Mouse (Mus musculus) spleen, adult 18-20 months (tissue): ENCODE measurements around the gene Ciao2a.

Experiments used
- DNase-seq, 2 experiments: peaks; one replicate each; pipeline ENCODE4 v3.0.0; 2022; ENCODE audit warnings: mixed read lengths in 2 of 2

Ciao2a gene

GRCm38 (mm10) chr9:66120945-66121344, 5.5 kb upstream of the Ciao2a start:
- no peak for DNase-seq

DNA sequence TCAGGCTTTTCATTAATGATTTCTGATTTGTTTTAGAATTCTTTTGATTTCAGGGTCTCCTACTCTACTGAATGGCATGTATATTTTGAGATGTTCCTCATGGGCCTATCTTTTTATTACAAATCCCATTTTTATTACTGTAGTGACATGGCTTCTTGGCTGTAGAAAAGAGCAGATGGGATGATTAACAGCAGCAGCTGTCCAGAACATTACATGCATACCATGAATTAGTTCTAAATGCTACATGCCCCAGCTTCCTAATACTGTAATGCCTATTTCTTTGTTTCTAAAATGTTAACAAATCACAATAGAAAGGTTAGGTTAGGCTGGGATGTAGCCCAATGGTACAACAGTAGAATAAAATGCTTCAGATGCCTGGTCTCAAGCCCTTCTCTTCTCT, 5.0 kb upstream of the Ciao2a start:
- no peak for DNase-seq

DNA sequence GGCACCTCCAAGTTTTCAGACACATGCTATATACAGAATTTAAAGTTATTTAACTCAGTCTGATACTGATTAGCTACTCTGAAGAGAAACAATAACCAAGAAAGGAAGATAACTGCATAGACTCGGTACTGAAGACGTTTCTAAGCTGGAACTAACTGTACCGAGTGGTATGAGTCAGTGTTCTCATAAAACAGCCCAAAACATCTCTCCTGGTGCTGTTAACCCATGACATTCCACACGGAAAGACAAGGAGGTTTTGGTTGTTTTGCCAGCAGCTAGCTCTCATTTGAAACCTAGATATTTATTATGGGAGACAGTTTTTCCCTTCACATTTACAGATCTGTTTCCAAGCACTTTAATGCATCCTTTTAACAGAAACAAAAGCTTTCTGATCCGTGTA, 2.8 kb upstream of the Ciao2a start:
- no peak for DNase-seq

- no peak for DNase-seq
These were observed 2.3 kb upstream of the Ciao2a start for GRCm38 (mm10) chr9:66124111-66124531.

DNA sequence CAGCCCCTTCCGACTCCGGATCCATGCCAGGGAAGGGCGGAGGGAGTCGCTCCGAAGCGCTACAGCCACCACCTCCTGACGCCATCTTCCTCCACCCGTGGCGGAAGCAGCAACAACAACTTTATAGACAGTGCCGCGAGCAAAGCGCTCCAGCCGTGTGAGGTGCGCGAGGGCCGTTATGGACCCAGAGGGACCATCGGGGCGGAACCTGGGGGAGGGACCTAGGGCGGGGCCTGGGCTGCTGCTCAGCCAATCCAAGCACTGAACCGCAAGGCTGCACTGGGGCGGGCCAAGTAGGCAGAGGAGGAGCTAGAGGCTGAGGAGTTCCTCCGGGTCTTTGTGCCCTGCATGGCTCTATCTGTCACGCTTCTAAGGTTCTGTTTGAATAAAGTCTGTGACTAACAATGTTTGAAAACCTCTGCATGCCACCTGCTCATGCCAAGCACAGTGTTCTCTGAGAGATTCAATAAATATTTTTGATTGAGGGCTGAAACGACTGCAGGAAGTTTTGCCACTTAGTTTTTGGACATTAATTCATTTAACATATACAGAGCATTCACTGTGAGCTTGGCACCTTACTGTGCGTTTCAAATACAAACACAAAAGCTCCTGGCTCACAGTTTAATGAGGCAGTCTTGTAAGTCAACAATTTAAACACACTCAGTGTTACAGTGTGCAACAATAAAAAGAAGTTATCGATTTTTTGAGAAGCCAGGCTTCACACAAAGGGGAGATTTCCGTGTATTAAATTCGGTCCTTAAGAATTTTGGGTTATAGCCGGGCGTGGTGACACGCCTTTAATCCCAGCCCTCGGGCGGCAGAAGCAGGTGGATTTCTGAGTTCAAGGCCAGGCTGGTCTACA, 1.5 kb upstream of the Ciao2a start:
- peak; percentile 97 to 98 for DNase-seq

DNA sequence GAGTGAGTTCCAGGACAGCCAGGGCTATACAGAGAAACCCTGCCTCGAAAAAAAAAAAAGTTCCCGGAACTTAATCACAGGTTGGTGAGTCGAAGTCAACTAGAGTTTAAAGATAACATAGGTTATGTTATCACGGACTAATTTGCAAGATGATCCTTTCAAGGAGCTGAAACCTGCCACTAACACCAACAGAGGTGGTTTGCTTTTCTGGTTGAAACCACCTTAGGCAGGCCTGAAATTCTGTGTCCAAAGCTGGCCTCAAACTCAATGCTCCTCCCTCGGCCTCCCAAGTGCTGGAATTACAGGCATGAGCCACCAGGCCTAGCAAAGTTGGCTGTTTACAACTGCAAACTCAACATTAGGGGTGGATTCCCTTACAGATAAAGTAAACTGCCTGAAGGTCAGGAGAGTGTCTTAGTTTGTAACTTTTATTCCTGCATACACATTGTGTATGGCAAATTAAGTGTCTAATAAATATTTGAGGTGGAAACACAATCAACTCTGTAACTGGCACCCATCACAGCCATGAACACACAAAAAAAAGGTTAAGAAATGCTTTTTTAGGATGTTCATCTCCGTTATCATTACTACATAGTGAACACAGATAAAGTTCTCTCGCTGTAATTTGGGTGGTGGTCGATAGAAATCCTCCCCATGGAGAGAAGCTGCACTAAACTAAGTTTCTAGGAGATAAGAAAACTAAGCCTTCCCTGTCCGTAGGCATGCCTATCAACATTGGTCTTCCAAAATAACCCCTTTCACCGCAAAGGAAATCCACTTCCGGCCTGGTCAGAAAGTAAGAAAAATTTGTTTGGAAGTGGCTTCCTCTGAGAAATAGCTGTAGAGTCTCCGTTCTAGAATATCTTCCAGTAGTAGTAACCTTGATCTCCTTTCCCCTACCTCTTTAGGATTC, 612 bp upstream of the Ciao2a start:
- peak in 1 of 2 experiments; percentile 22 for DNase-seq

GRCm38 (mm10) chr9:66127193-66127546, 759 bp downstream of the Ciao2a start:
- no peak for DNase-seq

- no peak for DNase-seq
These were observed 1.5 kb downstream of the Ciao2a start for GRCm38 (mm10) chr9:66127884-66128283.

GRCm38 (mm10) chr9:66131466-66131865, 5.1 kb downstream of the Ciao2a start:
- no peak for DNase-seq

DNA sequence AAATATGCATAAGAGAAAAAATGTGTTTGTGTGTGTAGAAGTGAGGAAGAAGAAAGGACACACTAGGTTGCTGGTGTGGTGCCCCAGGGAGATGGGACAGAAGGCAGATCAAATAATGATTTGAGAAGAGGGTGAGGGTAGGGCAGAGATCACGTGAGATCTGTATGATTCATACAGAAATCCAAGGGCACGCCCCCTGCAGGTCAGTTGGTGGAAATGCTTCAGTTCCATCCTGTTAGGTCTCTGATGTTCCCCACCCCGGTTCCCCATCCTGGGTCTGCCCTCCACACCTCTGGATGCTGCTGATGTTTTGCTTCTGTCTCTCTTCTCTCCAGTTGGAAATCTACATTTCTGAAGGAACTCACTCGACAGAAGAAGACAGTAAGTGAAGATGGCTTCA, 9.6 kb downstream of the Ciao2a start:
- DNase-seq = peak in 1 of 2 experiments; percentile 18

DNA sequence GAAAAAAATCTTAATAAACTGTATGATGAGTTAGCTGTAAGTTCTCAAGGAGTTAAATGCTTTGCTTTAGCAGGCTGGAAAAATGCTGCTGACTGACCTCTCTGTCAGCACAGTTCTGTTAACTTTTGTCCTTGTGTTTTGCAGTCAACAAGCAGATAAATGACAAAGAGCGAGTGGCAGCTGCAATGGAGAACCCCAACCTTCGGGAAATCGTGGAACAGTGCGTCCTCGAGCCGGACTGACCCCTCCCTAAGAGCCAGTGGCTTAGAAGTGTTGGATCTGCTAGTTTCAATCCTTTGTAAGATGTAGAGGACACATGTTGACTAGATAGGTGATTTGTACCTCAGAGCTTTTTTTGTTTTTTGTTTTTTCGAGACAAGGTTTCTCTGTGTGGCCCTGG, 11.8 kb downstream of the Ciao2a start:
- DNase-seq = no peak

GRCm38 (mm10) chr9:66142265-66142664, 15.9 kb downstream of the Ciao2a start:
- DNase-seq = no peak

- peak; percentile 27 to 65 for DNase-seq
These were observed 17.8 kb downstream of the Ciao2a start for GRCm38 (mm10) chr9:66144248-66144647.

- DNase-seq = no peak
These were observed 19.7 kb downstream of the Ciao2a start for GRCm38 (mm10) chr9:66146141-66146540.

- DNase-seq = no peak
These were observed 25.6 kb downstream of the Ciao2a start for GRCm38 (mm10) chr9:66152011-66152410.

DNA sequence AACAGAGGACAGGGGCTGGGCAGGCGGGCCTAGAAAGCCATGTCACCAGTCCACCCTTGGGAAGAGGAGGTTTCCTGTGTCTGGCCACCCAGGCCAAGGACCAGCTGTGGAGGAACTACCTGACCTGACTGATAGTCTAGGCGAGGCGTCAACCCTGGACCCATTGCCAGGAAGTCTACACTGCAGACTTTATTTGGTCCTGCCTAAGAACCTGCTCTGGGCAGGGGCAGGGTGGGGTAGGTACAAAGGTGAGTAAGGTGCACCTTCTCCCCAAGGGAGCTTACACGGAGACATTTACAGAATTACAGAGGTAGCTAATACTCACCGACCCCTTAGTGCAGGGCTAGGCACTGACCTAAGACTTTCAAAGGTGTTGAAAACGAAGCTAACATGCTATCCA, 27.2 kb downstream of the Ciao2a start:
- no peak for DNase-seq

DNA sequence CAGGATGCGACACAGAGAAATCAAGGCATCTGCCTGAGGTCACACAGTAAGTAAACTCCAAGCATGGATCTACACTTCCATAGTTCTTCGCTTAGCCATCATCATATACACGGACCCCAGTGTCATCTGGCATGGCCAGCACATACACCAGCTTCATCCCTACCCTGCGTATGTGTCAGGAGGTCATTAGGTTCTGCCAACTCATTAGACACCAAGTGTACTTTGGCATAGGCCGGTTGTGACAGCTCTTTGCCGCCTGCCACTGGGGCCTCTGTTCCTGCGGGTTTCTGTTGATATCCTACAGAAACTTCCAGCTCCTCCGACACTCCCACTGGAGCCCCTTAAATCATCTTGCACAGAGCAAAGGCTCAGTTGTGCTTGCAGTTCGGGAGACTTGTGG, 27.6 kb downstream of the Ciao2a start:
- DNase-seq = no peak

GRCm38 (mm10) chr9:66155534-66155933, 29.1 kb downstream of the Ciao2a start:
- DNase-seq = no peak

- DNase-seq = peak; percentile 67 to 83
These were observed 31.8 kb downstream of the Ciao2a start, which contains the start of gene Dapk2 for GRCm38 (mm10) chr9:66157958-66158830. Dapk2 (plus strand) TSS chr9:66158223.

GRCm38 (mm10) chr9:66158885-66159430, 32.5 kb downstream of the Ciao2a start:
- DNase-seq = no peak

GRCm38 (mm10) chr9:66160155-66160554, 33.7 kb downstream of the Ciao2a start:
- no peak for DNase-seq

GRCm38 (mm10) chr9:66162995-66163394, 36.6 kb downstream of the Ciao2a start:
- no peak for DNase-seq
